Mouse (Mus musculus) heart, adult 2 months (tissue): ENCODE results near the gene Lrrc32. TPM values are rescaled to one million over a fixed set of nuclear protein-coding genes. Genes with fewer than 3 reads are reported as not detected.

Experiments used
- DNase-seq, 2 experiments: peaks; one replicate each; pipeline ENCODE4 v3.0.0; 2021
- H3K27ac ChIP-seq: fragments of 200-600 bp; 2 replicates; pipeline ENCODE4 v1.8.1; 2022
- H3K27me3 ChIP-seq: fragments of 200-500 bp; 2 replicates; pipeline ENCODE4 v1.6.1; 2012; ENCODE audit warnings: mild to moderate bottlenecking, low read length, inconsistent platforms, mixed read lengths; ENCODE audit not compliant: control insufficient read depth, insufficient read depth
- H3K36me3 ChIP-seq: fragments of 200-500 bp; 2 replicates; pipeline ENCODE4 v1.6.1; 2012; ENCODE audit warnings: low read length, inconsistent platforms; ENCODE audit not compliant: control insufficient read depth, insufficient read depth
- H3K4me1 ChIP-seq: fragments of 200-500 bp; 2 replicates; pipeline ENCODE4 v1.6.1; 2011; ENCODE audit warnings: low read length; ENCODE audit not compliant: control insufficient read depth, insufficient read depth
- H3K4me3 ChIP-seq: fragments of 200-600 bp; 2 replicates; pipeline ENCODE4 v1.8.1; 2022
- H3K79me2 ChIP-seq: fragments of 200-500 bp; replicated peaks from 2 replicates; pipeline ENCODE4 v1.6.1; 2012; ENCODE audit warnings: mild to moderate bottlenecking, inconsistent platforms, low read length, moderate library complexity, mixed read lengths; ENCODE audit not compliant: control insufficient read depth, insufficient read depth
- H3K9ac ChIP-seq: fragments of 200-500 bp; 2 replicates; pipeline ENCODE4 v1.6.1; 2012; ENCODE audit warnings: low read depth, mild to moderate bottlenecking, control low read depth, inconsistent platforms, low read length, mixed read lengths
- CTCF ChIP-seq: fragments of 200-600 bp; IDR thresholded peaks from 2 replicates; pipeline ENCODE4 v1.8.1; 2022; ENCODE audit warnings: antibody characterized with exemption, mild to moderate bottlenecking, moderate library complexity
- EP300 ChIP-seq: fragments of 200-500 bp; IDR thresholded peaks from 2 replicates; pipeline ENCODE4 v1.6.1; 2011; ENCODE audit warnings: low read depth, low read length, control low read depth; ENCODE audit not compliant: insufficient read depth
- POLR2A ChIP-seq: fragments of 200-500 bp; IDR thresholded peaks from 2 replicates; pipeline ENCODE4 v1.6.1; 2011; ENCODE audit warnings: mild to moderate bottlenecking, low read depth, low read length, control low read depth; ENCODE audit not compliant: insufficient read depth
- WGBS: fragments of 180-500 bp; shearing (Covaris S2); methylation state at CpG from one replicate; pipeline ENCODE4 v1.1.7; 2018; 5-methylcytosine and 5-hydroxymethylcytosine counted together
- intact Hi-C: fragments of 180-260 bp; cut with DNase I; formaldehyde crosslinking; loops from one replicate; pipeline ENCODE4 v1.15.1; 2025
- polyA plus RNA-seq: library from polyadenylated mRNA; depleted of rRNA; stranded (reverse); fragments of >200 nt; gene quantifications from 2 replicates; pipeline ENCODE4 v1.2.3, GENCODE M21; 2012
- total RNA-seq, 2 experiments: library from RNA; stranded (reverse); gene quantifications; 2 replicates each; pipeline ENCODE4 v1.2.3; 2021

Gene Lrrc32
- total and polyA plus RNA-seq, 3 experiments: 13.6 to 14.5 (median 13.7) TPM

- 31% methylated on average over 4 of the region's 4 CpGs for WGBS
- peak overlapping the region; percentile 81 for H3K27ac ChIP-seq
- no peak for TF ChIP-seq EP300
- TF ChIP-seq POLR2A: no peak
- no peak for TF ChIP-seq CTCF
- peak in 1 of 2 experiments; percentile 49 for DNase-seq
- no peaks in the 10 kb centered on the region; the same call in 1 of the 2 replicates for H3K79me2 ChIP-seq
- no peaks in the 10 kb centered on the region for H3K36me3 ChIP-seq
- H3K9ac ChIP-seq: peak overlapping the region; percentile 89
- intact Hi-C loops: loop anchor here (2.0 kb wide), 1 partner anchor 52 kb away; no protein-coding TSS in a partner anchor
- peaks cover 16% of the 10 kb centered on the region for H3K4me1 ChIP-seq
- H3K4me3 ChIP-seq: peak overlapping the region; percentile 90
- no peaks in the 10 kb centered on the region for H3K27me3 ChIP-seq
Observed at GRCm38 (mm10) chr7:98490328-98490727, 1.2 kb downstream of the Lrrc32 start.

GRCm38 (mm10) chr7:98490911-98491310 is 1.8 kb downstream of the Lrrc32 start:
- 0 out of 2 replicates have a peak overlapping the region, but pooled peaks have one; percentile 89 for H3K9ac ChIP-seq
- intact Hi-C loops: loop anchor here (2.0 kb wide), 1 partner anchor 52 kb away; no protein-coding TSS in a partner anchor
- H3K79me2 ChIP-seq: no peaks in the 10 kb centered on the region; the same call in 1 of the 2 replicates
- H3K27me3 ChIP-seq: no peaks in the 10 kb centered on the region
- peak overlapping the region; percentile 81 for H3K27ac ChIP-seq
- WGBS: 81% methylated on average over 6 of the region's 6 CpGs
- no peak for DNase-seq
- no peaks in the 10 kb centered on the region for H3K36me3 ChIP-seq
- H3K4me1 ChIP-seq: peaks cover 11% of the 10 kb centered on the region
- TF ChIP-seq POLR2A: no peak
- no peak for TF ChIP-seq CTCF
- no peak for TF ChIP-seq EP300
- peak overlapping the region; percentile 90 for H3K4me3 ChIP-seq

- Histone ChIP-seq H3K4me3 (peak overlapping the region; percentile 90), H3K4me1 (peaks cover 8% of the 10 kb centered on the region), H3K27me3 (no peaks in the 10 kb centered on the region), H3K27ac (peak overlapping the region; percentile 81), H3K9ac (peak overlapping the region; percentile 67), H3K36me3 (no peaks in the 10 kb centered on the region), H3K79me2 (no peaks in the 10 kb centered on the region; the same call in 1 of the 2 replicates)
- DNase-seq: no peak
- intact Hi-C loops: loop anchor here (2.0 kb wide), 2 partner anchors 31 to 51 kb away; no protein-coding TSS in a partner anchor
- WGBS: 61% methylated on average over 9 of the region's 9 CpGs
- TF ChIP-seq EP300: no peak
- TF ChIP-seq CTCF: no peak
- no peak for TF ChIP-seq POLR2A
Observed at GRCm38 (mm10) chr7:98491451-98492200, 2.5 kb downstream of the Lrrc32 start.

- no peaks in the 10 kb centered on the region for H3K36me3 ChIP-seq
- TF ChIP-seq CTCF: no peak
- H3K4me1 ChIP-seq: peaks cover 8% of the 10 kb centered on the region
- no peaks in the 10 kb centered on the region; the same call in 1 of the 2 replicates for H3K79me2 ChIP-seq
- WGBS: 45% methylated on average over 5 of the region's 5 CpGs
- intact Hi-C loops: loop anchor here (2.0 kb wide), 1 partner anchor 30 kb away; no protein-coding TSS in a partner anchor
- DNase-seq: no peak
- peak overlapping the region; percentile 67 for H3K9ac ChIP-seq
- H3K27ac ChIP-seq: peak overlapping the region; percentile 70
- peak overlapping the region; percentile 90 for H3K4me3 ChIP-seq
- no peaks in the 10 kb centered on the region for H3K27me3 ChIP-seq
Observed at GRCm38 (mm10) chr7:98492331-98492730, 3.2 kb downstream of the Lrrc32 start.

GRCm38 (mm10) chr7:98493307-98493706 is 4.2 kb downstream of the Lrrc32 start:
- no peaks in the 10 kb centered on the region for H3K27me3 ChIP-seq
- TF ChIP-seq CTCF: no peak
- 0 out of 2 replicates have a peak, but pooled peaks have one; percentile 33 for TF ChIP-seq POLR2A
- H3K79me2 ChIP-seq: no peaks in the 10 kb centered on the region; the same call in 1 of the 2 replicates
- peaks cover 8% of the 10 kb centered on the region for H3K4me1 ChIP-seq
- WGBS: 36% methylated on average over 2 of the region's 2 CpGs
- peak overlapping the region; percentile 90; the same call in 1 of the 2 replicates for H3K4me3 ChIP-seq
- intact Hi-C loops: loop anchor here (2.0 kb wide), 1 partner anchor 29 kb away; no protein-coding TSS in a partner anchor
- no peak overlapping the region for H3K9ac ChIP-seq
- H3K36me3 ChIP-seq: no peaks in the 10 kb centered on the region
- DNase-seq: peak; percentile 59 to 61
- H3K27ac ChIP-seq: peak overlapping the region; percentile 70

GRCm38 (mm10) chr7:98493901-98494480 is 4.9 kb downstream of the Lrrc32 start:
- intact Hi-C loops: loop anchor here (2.0 kb wide), 1 partner anchor 29 kb away; no protein-coding TSS in a partner anchor
- Histone ChIP-seq H3K9ac (0 out of 2 replicates have a peak overlapping the region, but pooled peaks have one; percentile 5), H3K36me3 (no peaks in the 10 kb centered on the region), H3K4me1 (peaks cover 8% of the 10 kb centered on the region), H3K27ac (peak overlapping the region; percentile 70), H3K27me3 (no peaks in the 10 kb centered on the region), H3K79me2 (no peaks in the 10 kb centered on the region; the same call in 1 of the 2 replicates), H3K4me3 (no peak overlapping the region)
- TF ChIP-seq EP300 (no peak), POLR2A (no peak), CTCF (no peak)
- 58% methylated on average over 18 of the region's 18 CpGs for WGBS
- DNase-seq: no peak
